Mouse (Mus musculus): ENCODE data around the gene Capn8.
A peak's percentile ranks its signal among the peaks of the same experiment; 100 is the strongest.
"Not testable (repeated sequence)": the region's sequence is repeated elsewhere in the genome, so short reads cannot be mapped to it uniquely, and the experiment has no call there.

The Capn8 gene

DNA sequence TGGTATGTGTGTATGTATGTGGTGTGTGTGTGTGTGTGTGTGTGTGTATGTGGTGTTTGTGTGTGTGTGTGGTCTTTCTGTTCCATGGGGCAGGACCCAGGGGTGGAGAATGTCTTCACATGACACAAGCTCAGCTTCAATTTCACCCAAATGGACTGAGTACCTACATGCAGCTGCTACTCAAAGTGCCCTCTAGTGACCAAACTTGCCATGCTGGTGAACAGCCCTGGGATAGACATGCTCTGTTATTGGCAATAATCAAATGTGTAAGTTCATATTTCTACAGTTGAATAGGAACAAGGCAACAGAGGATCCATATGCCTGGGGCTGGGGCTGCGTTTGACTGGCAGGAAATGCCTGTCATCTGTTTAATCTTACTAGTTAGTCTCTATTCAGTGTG lies 50.7 kb downstream of the Capn8 start:
- no peak for DNase-seq (ENCODE audit: low spot score in 2 of 2)

DNA sequence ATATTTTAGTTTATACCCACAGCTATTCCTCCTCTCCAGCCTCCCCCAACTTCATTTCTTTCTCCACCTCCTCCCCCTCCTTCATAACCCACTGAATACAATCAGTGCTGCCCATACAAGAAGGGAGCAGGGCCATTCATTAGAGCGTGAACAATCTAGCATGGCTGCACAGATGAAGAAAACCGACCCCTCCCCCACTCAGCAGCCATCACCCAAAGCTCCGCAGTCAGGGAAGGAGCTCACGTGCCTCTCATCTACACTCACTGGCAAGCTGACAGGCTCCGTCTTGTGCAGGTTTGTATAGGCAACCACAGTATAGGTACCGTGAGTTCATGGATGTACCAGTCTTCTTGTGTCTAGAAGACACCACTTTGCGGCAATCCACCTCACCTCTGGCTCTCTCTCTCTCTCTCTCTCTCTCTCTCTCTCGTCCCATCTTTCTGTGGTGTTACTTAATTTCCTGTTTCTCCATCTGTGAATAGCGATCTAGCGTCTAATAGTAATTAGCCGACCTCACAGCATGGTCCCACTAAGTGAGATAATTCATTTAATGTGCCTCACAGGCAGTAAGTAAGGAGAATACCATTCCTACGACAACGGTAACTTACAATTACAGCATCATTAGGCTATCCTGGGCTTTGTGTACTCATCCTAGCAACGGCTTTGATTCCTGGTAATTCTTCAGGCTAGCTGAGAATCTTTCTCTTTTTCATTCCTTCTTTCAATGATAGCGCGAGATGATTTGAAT lies 53.6 kb downstream of the Capn8 start:
- no peak for DNase-seq (ENCODE audit: low spot score in 2 of 2)

DNA sequence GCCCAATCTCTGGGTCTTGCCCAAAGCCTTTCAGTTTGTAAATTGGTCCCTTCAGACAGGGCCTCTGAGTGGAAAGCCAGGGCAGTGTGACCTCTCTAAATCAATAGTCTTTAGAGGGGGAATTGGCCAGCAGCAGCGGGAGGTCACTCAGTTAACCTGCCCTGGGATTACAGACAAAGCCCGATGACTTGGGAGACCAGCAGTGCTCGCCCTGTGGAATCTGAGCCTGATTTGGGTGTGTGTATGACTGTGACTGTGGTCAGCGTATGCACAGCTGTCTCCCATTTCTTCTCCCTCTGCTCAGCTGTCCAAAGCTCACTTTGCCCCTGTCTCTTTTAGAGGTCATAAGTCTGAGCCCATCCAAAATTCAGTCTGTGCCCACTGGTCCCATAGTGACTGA lies 55.7 kb downstream of the Capn8 start:
- no peak for DNase-seq (ENCODE audit: low spot score in 2 of 2)

DNA sequence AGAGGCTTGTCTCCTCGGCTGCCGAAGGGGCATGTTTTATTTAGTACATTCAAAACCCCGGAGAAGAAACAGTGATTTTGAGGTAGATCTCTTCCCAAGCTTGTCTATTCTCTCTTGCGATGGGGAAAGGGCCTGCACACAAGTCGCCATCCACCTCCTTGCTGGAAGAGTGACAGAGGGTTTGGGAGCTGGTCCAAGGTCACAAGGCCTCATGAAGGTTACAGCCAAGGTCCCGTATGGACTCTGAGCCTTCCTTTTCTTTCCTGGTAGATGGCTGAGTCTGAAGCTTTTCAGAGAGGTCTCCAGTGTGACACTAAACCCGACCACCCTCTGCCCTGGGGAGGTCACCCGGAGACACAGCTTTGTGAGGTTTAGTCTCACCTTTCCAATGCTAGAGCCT lies 56.4 kb downstream of the Capn8 start:
- DNase-seq (ENCODE audit: low spot score in 2 of 2): no peak

DNA sequence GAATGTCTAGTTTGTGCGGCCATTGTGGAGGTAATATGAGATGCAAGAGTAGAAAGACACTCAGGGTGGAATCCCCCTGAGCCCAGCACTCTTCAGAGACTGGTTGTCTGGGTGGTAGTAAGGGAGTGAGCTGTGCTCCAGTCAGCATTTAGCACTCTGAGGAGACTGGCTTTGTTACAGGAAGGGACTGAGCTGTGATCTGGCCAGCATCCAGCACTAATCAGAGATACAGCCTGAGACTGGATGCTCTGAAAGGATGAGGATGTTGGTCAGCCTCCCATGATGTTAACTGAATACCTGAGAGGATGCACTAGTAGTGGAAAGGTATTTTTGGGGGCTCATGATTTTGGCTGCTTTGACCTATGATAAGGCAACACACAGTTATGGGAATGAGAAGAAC lies 61.4 kb downstream of the Capn8 start:
- DNase-seq (ENCODE audit: low spot score in 2 of 2): no peak

DNA sequence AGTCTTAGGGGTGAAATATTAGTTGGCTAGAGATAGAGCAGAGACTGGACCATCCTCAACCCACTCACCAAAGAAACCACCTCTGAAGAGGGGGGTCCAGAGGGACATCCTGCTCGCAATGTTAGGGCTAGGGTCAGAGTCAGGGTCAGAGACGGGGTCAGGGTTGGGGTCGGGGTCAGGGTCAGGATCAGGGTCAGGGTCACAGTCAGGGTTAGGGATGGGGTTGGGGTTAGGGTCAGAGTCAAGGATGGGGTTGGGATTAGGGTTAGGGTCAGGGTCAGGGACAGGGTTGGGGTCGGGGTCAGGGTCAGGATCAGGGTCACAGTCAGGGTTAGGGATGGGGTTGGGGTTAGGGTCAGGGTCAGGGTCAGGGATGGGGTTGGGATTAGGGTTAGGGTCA lies 64.4 kb downstream of the Capn8 start:
- DNase-seq (ENCODE audit: low spot score in 2 of 2): no peak

DNA sequence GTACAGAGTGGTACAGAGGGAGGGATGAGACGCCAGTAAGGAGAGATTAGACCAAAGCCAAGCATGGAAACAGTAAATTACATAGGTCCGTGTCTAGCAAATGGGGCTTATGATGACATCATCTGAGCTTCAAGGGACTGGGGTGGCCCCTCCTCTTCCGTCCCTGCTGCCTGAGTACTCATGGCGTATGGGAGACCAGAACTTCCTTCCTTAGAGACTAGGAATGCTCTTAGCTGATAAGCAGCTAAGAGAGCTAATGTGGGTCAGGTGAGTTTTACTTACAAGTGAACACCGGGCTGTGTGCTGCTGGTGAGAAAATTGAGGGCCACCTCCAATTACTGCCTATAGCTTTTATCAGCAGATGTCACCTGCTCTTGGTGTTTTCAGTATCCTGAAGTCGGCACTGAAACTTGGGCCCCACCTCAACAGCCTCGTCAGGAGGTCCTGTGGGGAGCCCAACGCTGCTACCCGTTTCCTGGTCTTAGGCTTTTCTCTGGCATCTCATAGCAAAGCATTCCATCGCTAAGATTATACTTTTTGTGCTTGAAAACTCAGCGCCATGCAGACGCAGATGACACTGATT lies 69.0 kb downstream of the Capn8 start:
- no peak for DNase-seq (ENCODE audit: low spot score in 2 of 2)

DNA sequence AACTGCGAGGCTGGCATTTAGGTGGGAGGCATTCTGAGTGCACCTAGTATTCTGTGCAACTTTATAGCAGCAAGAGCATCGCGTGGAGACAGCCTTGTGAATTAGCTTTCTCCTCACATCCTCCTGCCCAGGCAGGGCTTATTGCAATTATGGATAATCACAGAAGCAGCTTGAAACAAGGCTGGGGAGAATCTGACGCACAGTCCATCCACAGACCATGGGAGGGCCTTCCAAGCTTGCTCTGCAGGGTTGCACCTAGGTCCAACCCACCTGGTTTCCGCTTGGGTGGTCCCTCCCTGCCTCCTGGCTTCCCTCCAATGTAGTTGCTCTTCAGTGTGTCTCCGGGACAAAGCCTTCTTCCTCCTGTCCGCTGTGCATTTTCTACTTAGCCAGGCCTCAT lies 74.2 kb downstream of the Capn8 start:
- DNase-seq (ENCODE audit: low spot score in 2 of 2): no peak

DNA sequence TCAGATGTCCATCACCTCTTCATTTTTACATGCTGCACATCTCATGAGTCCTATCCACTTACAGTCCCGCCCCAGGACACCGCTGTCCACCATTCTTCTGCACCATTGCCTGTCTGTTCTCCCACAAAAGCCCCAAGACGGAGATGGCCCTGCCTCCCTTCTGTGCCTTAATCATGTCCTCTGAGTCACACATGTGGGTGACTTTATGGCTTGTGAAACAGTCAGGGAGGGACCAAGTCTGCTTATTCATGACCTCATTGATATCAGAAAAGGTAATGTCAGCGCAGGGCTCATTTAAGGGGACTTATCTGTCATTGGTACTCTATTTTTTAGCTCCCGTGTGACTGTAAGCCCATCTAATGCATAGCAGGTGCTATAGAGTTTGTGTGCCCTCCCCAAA lies 74.6 kb downstream of the Capn8 start:
- DNase-seq (ENCODE audit: low spot score in 2 of 2): no peak

DNA sequence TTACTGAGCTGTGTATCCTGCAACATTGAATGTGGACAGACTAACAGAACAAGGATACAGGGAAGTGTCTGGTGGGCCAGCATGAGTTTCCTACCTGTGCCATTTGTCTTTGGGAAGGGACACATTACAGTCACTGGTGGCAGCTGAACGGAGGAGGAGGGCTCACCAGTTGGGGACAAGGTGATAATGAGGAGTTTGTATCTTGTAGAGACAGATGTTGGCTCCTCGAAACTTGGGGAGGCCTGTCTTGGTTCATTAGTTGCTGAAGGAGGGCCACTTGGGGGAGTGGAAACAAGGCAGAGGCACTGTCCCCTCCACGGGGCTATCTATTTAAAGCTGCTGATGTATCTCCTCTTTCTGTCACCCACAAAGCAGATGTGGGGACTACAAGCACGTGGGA lies 75.3 kb downstream of the Capn8 start:
- DNase-seq (ENCODE audit: low spot score in 2 of 2): no peak

DNA sequence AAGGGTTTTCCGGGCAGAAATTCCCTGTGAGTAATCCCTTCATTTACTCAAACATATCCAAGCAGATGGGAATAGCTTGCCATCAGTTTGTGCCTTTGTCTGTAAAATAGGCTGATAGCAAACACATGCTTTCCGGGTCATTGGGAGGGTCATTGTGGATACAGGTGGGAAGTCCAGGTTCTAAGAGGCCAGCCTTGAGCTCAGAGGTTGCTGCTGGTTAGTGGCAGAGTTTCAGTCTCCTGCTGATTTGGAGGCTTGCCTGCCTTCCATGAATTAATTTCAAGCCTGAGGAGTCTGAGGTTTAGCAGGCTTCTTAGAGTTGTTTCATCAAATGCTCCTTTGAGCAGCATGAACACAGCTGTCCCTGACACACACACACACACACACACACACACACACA lies 78.0 kb downstream of the Capn8 start:
- DNase-seq (ENCODE audit: low spot score in 2 of 2): no peak

DNA sequence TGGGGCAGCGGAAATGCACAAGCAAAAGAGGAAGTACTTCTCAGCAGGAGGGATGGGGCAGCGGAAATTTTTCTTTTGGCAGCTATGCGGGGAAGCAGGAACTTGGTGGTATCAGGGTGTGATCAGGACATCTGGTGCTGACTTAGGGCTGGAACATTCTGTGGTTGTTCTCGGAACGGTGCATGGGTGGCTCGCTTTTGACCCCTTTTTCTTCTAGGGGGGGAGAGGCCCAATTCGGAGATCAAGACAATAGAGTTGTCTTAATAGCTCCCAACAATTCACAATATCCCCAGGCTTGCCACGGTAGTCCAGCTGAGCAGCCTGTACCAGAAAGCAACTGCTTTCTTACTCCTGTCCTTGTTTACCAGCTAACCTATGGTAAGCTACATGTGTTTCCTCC lies 79.6 kb downstream of the Capn8 start:
- DNase-seq (ENCODE audit: low spot score in 2 of 2): not testable (repeated sequence)

DNA sequence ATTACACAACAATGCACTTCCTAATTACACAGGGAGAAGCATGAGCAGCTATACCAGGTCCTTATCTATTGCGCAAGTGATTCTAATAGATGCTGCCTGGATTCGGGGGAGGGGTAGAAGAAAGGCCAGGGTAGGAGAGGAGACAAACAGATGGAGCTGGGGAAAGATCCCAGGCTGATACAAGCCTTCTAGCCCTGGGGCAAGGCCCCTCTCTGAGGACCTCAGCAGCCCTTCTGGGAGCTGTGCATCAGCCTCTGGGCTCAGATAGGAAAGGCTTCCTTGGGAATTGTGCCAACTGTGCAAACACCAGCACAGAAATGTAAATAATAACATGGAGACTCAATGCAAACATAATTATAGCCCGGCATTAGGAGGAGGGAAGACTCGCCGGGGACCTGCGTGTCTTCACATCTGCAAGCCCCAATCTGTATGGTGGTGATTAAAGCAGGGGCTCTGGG lies 80.4 kb downstream of the Capn8 start:
- DNase-seq (ENCODE audit: low spot score in 2 of 2): no peak

DNA sequence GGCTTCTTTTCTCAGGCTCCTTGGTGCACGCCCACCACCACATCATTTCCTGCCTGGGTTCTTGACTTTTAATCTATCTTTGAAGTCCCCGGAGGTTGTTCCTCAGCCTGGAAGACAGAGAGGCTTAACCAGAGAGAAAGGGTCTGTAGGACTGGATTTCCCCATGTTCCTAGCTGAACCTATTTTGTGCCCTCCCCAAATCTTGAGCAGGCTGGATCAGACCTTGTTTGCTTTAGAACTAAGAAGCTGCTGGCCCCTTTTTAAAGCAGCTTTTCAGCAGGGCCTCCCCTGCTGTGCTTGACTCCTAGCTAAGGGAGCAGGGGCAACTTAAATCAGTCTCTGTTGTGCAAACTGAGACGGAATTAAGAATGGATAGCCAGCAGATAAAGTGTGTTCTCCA lies 82.0 kb downstream of the Capn8 start:
- no peak for DNase-seq (ENCODE audit: low spot score in 2 of 2)

DNA sequence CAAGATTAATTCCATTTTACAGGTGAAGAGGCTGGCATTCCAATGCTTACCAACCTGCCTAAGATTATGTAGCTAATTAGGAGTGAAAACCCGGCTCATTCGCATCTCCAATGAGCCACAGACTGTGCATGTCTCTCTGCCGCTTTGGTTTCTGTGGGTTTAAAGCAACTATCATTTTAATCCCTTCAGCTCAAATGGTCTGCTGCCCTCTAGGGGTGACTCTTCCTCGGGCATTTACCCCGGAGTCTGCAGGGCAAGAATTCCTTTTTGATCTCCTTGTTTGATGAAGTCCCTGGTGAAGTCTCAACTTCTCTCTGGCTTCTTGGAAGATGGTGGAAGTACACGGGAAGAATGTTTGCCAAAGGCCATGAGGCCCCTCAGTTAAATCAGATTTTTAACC lies 93.0 kb downstream of the Capn8 start:
- peak in 1 of 2 experiments; percentile 53 for DNase-seq (ENCODE audit: low spot score in 2 of 2)

DNA sequence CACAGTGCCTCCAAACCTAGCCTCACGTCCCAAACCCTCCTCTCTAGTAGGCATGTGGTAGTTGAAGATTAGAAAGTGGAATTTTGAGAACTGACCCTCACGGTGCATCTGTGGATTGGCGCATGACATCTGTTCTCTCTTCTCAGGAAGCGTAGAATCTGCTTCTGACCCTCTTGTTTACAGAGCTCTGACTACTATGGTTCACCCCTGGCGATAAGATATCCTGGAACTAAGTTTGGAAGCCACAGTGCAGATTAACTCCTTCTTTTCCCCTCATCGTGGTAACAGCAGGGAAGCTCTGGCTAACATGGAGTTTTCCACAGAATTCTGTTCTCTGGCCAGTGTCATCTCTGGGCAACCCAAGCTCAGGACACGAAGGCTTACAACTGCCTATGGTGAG lies 95.6 kb downstream of the Capn8 start:
- no peak for DNase-seq (ENCODE audit: low spot score in 2 of 2)

DNA sequence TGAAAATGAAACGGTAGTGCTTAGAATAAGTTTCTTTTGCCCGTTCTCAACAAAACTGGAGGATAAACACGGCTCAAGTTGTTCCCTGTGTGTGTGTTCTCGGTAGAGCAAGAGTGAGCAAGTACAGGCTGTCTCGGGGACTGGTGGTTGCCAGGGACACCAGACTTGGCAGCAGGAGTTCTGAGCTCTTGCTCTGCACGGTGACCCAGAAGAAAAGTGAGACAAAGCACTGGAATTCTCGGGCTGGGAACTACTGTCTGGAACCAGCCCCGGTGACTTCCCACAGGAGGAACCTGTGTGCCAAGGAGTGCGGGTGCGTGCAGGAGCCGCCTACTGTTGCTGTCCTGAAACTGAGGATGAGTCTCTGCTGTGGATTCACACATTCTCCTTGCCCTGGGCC lies 98.9 kb downstream of the Capn8 start:
- DNase-seq (ENCODE audit: low spot score in 2 of 2): peak in 1 of 2 experiments; percentile 14

DNA sequence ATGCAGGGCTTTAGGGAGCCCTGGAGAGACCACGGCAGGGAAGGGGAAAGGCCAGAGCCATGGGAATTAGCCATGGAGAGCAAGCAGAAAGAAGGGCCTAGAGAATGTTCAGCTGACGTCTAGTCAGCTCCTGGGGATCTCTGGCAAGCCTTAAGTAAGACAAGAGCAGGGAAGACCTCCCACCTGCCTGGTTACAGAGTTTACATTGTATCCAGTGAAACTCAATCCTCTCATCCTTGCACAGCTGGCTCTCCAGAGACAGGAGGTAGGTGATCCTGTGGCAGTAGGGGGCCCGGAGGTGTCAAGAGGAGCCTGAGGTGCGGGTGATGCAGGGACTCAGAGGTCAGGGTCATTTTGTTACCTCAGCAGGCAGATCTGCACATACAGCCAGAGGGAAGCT lies 100.0 kb downstream of the Capn8 start:
- DNase-seq (ENCODE audit: low spot score in 2 of 2): no peak

DNA sequence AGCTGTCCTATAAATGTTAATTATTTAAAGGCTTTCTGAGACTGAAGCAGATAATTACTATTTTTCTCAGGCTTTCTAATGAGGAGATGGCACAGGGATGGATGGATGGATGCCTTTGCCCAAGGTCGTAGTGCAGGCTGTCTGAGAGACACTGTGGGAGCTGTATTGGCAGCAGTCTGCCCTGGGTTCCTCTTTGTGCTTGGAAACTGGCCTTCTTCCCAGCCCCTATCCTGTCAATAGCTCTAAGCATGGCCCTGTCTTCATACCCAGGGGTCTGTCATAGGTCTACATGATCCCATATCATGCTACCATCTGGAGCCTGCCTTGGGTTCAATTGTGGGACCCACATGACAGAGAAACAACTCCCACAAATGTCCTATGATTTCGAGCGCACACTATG lies 102.5 kb downstream of the Capn8 start:
- DNase-seq (ENCODE audit: low spot score in 2 of 2): no peak

DNA sequence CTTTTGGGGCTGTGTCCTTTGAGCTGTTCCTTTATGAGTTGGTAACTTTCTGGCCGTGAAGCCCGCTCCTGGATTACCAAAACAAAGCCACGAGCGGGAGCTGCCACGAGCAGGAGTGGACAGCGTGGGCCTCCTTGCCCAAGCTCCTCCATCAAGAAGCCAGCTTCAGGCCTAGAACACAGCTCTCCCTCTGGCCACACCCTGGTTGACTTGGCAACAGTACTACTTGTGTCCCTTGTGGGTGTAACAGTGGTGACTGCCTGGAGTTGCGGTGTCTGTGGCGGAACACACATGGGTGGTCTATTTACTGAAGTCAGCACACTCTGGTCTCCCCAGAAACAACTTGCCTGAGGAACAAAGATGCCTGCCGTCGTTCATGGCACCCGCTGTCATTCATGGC lies 104.9 kb downstream of the Capn8 start:
- no peak for DNase-seq (ENCODE audit: low spot score in 2 of 2)

DNA sequence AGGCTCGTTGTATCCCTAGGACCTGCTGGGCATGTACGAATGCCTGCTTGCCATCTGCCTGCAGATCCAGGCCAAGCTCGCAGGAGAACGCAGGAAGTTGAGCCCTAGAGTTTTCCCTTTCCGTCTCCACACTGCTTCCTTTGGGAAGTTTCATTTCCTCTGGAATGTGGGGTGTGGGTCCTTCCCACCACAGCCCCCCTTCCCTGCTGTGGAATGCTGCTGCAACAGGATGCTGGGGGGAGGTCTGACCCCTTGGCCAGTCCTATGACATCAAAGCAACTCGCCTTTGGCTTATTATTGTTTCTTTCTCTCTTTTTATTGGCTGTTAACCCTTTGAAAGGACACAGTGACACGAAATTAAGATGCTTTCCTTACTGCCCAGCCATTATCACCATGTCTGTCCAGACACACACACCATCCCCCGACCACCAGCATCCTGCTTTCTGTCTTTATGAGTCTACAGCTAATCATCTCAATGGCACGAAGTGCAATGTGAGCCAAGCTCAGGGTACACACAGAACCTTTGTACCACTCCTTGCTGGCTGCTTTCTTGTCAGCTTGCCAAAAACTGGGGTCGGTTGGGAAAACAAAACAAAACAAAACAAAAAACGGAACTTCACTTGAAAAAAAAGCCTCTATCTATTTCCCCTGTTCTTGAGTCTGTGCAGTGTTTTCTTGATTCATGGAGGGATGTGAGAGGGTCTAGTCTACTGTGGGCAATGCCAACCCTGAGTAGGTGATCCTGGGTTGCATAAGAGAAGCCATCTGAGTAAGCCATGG lies 105.9 kb downstream of the Capn8 start:
- no peak for DNase-seq (ENCODE audit: low spot score in 2 of 2)

DNA sequence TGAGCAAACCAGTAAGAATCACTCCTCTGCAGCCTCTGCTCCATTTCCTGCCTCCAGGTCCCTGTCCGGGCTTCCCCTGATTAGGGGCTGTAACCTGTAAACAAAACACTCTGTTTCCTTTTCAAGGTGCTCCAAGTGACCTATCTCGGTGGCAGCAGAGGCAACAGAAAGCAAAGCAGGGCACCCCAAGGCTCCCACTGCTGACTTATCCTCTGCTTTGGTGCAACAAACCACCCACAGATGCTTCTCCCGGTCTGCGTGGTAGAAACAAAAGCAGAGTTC lies 106.5 kb downstream of the Capn8 start:
- no peak for DNase-seq (ENCODE audit: low spot score in 2 of 2)

DNA sequence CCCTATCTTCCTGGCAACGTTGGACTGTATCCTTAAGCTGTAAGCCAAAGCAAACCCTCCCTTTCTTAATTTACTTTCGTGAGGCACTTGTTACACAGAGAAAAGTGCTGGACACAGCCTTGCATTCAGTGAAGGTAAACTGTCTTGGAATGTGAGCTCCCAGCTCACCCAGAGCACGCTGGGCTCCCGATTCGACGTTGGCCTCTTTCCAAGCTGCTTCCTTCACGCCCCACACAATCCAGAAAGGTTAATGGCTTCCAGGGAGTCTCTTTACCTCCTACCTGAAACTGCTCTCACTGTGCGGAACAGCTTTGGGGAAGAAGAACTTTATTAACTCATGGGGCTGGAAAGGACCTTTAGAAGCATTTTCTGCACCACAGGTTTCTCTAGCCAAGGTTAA lies 110.5 kb downstream of the Capn8 start:
- no peak for DNase-seq (ENCODE audit: low spot score in 2 of 2)
